Mouse (Mus musculus) heart, postnatal 4 days (tissue): ENCODE data around the gene C530008M17Rik. TPM values are rescaled to one million over a fixed set of nuclear protein-coding genes. Genes with fewer than 3 reads are reported as not detected.
"Not testable (repeated sequence)": the region's sequence is repeated elsewhere in the genome, so short reads cannot be mapped to it uniquely, and the experiment has no call there.

Experiments used
- DNase-seq: peaks from one replicate; pipeline ENCODE4 v3.0.0; 2021
- total RNA-seq, 2 experiments: library from RNA; stranded (reverse); gene quantifications; 2 replicates each; pipeline ENCODE4 v1.2.3; 2021

C530008M17Rik gene
- total RNA-seq, 2 experiments from 2014 or later: 7.6 to 9.5 TPM

- peak; percentile 99 for DNase-seq
These were observed 249.3 kb downstream of the C530008M17Rik start, which contains the start of gene Aasdh for GRCm38 (mm10) chr5:76905405-76906154. Gene Aasdh, minus strand, starts transcription at chr5:76905514.

GRCm38 (mm10) chr5:76906155-76906499 lies 249.8 kb downstream of the C530008M17Rik start:
- DNase-seq: no peak

GRCm38 (mm10) chr5:76910807-76911206 lies 254.5 kb downstream of the C530008M17Rik start:
- DNase-seq: no peak

- not testable (repeated sequence) for DNase-seq
These were observed 256.2 kb downstream of the C530008M17Rik start for GRCm38 (mm10) chr5:76912522-76912921.

- DNase-seq: no peak
These were observed 266.5 kb downstream of the C530008M17Rik start for GRCm38 (mm10) chr5:76922833-76923232.

Other genes with a start within 250 kb of the C530008M17Rik start
- gene Gm7271, start 172.5 kb upstream of the C530008M17Rik start, total RNA-seq: not detected
- gene Exoc1, start 127.2 kb upstream of the C530008M17Rik start, total RNA-seq: 10 to 100 TPM; 28.7 to 29.8 TPM
- 1 to 10 TPM; 7.4 to 7.6 TPM for gene Cep135, start 67.8 kb upstream of the C530008M17Rik start, total RNA-seq
- gene Aasdh, start 249.0 kb downstream of the C530008M17Rik start, total RNA-seq: 10 to 100 TPM; 10.2 to 11.3 TPM